Mouse (Mus musculus): Measurements from ENCODE around the gene Jade2. TPM values are rescaled to one million over a fixed set of nuclear protein-coding genes. Genes with fewer than 3 reads are reported as not detected.

The Jade2 gene
- polyA plus RNA-seq (2014; fragmentation: Nextera tagmentation; extraction: Ambion mirVana): 0.28 and 0.44 TPM in 2 replicates

DNA sequence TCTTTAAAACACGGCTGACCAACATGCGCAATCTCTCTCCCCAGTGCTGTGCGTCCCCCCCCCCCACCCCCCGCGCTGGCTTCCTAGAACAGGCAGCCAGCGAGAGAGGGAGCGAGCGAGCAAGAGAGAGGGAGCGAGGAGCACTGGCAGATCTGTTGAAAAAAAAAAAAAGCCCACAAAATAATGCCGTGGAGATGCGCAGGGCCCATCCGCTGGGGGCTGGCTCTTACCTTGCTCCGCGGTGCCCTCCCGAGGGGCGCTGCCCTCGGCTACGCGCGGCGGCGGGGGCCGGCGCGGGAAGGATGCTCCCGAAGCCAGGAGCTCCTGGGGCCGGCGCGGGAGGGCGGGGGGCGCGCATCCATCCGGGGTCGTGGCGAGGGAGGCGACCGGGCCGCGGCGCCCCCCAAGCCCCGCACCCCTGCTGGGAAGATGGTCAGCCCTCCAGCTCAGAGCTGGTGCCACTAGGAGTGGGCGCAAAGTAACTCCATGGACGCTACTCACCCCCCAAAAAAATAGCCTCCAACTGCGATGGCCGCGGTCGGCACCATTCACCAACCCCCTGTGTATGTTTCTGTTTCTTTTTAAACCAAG lies at the start of gene Jade2:
Gene Jade2 (minus strand): TSS at position 573 of the 591 bp plus-strand sequence.
- Histone ChIP-seq H3K4me2 (ENCODE audit: low read depth, severe bottlenecking) (peak within 1 kb of the TSS; percentile 91), H3K4me3 (ENCODE audit: low read depth, low read length) (peak within 1 kb of the TSS; percentile 54), H3K9ac (ENCODE audit: low read length) (peak within 1 kb of the TSS; percentile 56), H3K36me3 (ENCODE audit: control insufficient read depth, insufficient read depth, low read length) (no peaks in the 10 kb centered on the region), H3K27ac (replicated peaks; ENCODE audit: low read depth, low read length) (peak within 1 kb of the TSS; percentile 1; the same call in 1 of the 2 replicates), H3K9me3 (ENCODE audit: control insufficient read depth, low read length) (no peaks in the 10 kb centered on the region), H3K4me1 (ENCODE audit: control insufficient read depth, insufficient read depth, low read length) (peaks cover 14% of the 10 kb centered on the region), H3K27me3 (ENCODE audit: control insufficient read depth, insufficient read depth, low read length) (peaks cover 18% of the 10 kb centered on the region)
- WGBS: 1% methylated on average over 34 of the region's 47 CpGs
- ATAC-seq (ENCODE audit: insufficient number of reproducible peaks, low FRiP score, low TSS enrichment, low read depth): no peak
- DNase-seq (ENCODE audit: low spot score): peak; percentile 55

DNA sequence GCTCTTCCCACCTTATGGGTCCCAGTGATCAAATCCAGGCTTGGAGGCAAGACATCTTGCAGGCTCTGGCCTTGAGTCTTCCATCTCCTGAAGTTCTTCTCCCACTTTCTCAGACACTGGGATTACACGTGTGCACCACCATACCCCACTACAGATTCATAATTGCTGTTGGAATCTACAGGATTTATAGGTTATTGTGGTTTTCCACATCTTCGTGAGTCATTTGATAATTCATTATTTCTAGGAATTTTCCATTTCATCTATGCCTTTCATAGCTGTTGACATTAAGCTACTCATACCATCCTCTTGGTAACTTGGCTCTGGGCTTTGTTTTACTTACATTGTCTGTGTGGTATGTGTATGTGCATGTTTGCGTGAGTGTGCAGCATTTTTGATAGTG lies 46.8 kb upstream of the Jade2 start:
- Histone ChIP-seq H3K36me3 (ENCODE audit: control insufficient read depth, insufficient read depth, low read length) (no peaks in the 10 kb centered on the region), H3K9ac (ENCODE audit: low read length) (no peak overlapping the region), H3K27ac (replicated peaks; ENCODE audit: low read depth, low read length) (no peak overlapping the region), H3K4me1 (ENCODE audit: control insufficient read depth, insufficient read depth, low read length) (no peaks in the 10 kb centered on the region), H3K4me3 (ENCODE audit: low read depth, low read length) (no peak overlapping the region), H3K27me3 (ENCODE audit: control insufficient read depth, insufficient read depth, low read length) (no peaks in the 10 kb centered on the region), H3K4me2 (ENCODE audit: low read depth, severe bottlenecking) (no peak overlapping the region), H3K9me3 (ENCODE audit: control insufficient read depth, low read length) (no peaks in the 10 kb centered on the region)
- no peak for ATAC-seq (ENCODE audit: insufficient number of reproducible peaks, low FRiP score, low TSS enrichment, low read depth)
- DNase-seq (ENCODE audit: low spot score): no peak
- WGBS: 86% methylated on average over 3 of the region's 3 CpGs

DNA sequence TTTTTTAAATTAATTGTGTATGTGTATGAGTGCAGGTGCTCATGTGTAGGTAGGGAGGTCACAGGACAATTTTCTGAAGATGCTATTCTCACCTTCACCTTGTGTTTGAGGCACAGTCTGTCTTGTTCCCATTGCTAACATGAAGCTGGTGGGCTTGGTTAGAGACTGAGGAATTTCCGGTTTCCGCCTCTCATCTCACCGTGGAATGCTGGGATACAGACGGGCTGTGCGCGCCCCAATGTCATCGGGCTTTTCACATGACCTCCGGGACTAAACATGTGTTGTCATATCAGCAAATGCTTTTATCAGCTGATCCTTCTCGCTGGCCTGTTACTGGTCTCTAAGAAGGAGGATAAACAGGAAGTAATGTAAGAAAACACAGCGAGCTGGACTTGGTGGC lies 42.2 kb upstream of the Jade2 start:
- H3K4me1 ChIP-seq (ENCODE audit: control insufficient read depth, insufficient read depth, low read length): no peaks in the 10 kb centered on the region
- no peak overlapping the region for H3K27ac ChIP-seq (replicated peaks; ENCODE audit: low read depth, low read length)
- H3K4me2 ChIP-seq (ENCODE audit: low read depth, severe bottlenecking): no peak overlapping the region
- no peak overlapping the region for H3K9ac ChIP-seq (ENCODE audit: low read length)
- WGBS: 86% methylated on average over 10 of the region's 10 CpGs
- H3K4me3 ChIP-seq (ENCODE audit: low read depth, low read length): no peak overlapping the region
- no peaks in the 10 kb centered on the region for H3K27me3 ChIP-seq (ENCODE audit: control insufficient read depth, insufficient read depth, low read length)
- DNase-seq (ENCODE audit: low spot score): no peak
- H3K36me3 ChIP-seq (ENCODE audit: control insufficient read depth, insufficient read depth, low read length): no peaks in the 10 kb centered on the region
- no peaks in the 10 kb centered on the region for H3K9me3 ChIP-seq (ENCODE audit: control insufficient read depth, low read length)
- ATAC-seq (ENCODE audit: insufficient number of reproducible peaks, low FRiP score, low TSS enrichment, low read depth): no peak

DNA sequence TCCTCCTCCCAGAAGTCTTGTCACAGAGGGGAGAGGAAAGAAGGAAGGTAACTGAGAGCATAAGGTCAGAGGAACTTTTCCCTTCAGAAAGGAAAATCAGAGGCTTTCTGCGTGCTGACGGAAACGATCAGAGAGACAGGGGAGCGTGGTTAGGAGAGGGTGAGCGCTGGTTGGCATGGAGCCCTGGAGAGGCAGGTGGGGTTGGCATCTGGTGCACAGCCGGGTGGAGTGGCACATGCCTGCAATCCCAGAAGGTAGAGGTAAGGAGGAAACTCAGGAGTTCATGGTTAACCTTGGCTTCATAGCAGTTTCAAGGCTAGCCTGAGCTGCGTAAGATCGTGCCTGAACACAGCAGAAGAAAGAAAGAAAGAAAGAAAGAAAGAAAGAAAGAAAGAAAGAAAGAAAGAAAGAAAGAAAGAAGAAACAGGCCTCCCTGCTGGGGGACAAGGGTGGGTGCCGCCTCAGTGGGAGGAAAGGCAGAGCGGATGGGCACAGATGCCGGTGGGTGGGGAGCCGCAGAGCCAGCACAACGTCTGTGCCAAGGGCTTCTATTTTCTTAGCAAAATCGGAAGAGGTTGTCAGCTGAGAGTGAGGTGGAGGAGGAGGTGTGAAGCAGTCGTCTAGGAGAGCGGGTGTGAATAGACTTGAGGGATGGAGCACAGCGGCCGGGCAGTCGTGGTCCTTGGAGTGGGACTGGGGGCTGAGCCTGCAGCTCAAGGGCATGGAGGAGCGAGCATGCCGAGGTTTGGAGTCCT lies 41.0 kb upstream of the Jade2 start:
- no peaks in the 10 kb centered on the region for H3K27me3 ChIP-seq (ENCODE audit: control insufficient read depth, insufficient read depth, low read length)
- DNase-seq (ENCODE audit: low spot score) (no peak), ATAC-seq (ENCODE audit: insufficient number of reproducible peaks, low FRiP score, low TSS enrichment, low read depth) (no peak)
- no peak overlapping the region for H3K4me3 ChIP-seq (ENCODE audit: low read depth, low read length)
- H3K4me2 ChIP-seq (ENCODE audit: low read depth, severe bottlenecking): no peak overlapping the region
- 48% methylated on average over 21 of the region's 21 CpGs for WGBS
- H3K9me3 ChIP-seq (ENCODE audit: control insufficient read depth, low read length): no peaks in the 10 kb centered on the region
- no peaks in the 10 kb centered on the region for H3K4me1 ChIP-seq (ENCODE audit: control insufficient read depth, insufficient read depth, low read length)
- no peaks in the 10 kb centered on the region for H3K36me3 ChIP-seq (ENCODE audit: control insufficient read depth, insufficient read depth, low read length)
- H3K9ac ChIP-seq (ENCODE audit: low read length): no peak overlapping the region
- H3K27ac ChIP-seq (replicated peaks; ENCODE audit: low read depth, low read length): no peak overlapping the region

DNA sequence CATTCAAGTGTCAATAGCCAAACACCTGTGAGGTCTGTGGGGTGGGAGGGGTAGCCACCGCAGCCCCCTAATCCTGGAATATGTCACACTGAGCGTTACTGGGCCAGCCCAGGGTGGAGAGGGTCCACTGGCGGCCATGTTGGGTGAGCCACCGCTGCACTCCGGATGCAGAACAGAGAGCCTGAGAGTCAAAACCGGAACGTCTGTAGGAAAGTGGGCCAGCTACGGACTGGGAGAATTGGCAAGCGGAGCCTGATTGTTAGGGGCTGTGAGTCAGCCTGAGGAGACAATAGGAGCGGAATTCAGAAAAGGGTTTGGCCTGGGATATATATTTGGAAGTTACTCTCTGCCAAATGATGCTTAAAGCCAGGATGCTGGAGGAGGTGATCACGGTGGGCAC lies 39.9 kb upstream of the Jade2 start:
- no peaks in the 10 kb centered on the region for H3K36me3 ChIP-seq (ENCODE audit: control insufficient read depth, insufficient read depth, low read length)
- no peaks in the 10 kb centered on the region for H3K27me3 ChIP-seq (ENCODE audit: control insufficient read depth, insufficient read depth, low read length)
- ATAC-seq (ENCODE audit: insufficient number of reproducible peaks, low FRiP score, low TSS enrichment, low read depth) (no peak), DNase-seq (ENCODE audit: low spot score) (no peak)
- no peak overlapping the region for H3K9ac ChIP-seq (ENCODE audit: low read length)
- 84% methylated on average over 11 of the region's 11 CpGs for WGBS
- no peak overlapping the region for H3K4me3 ChIP-seq (ENCODE audit: low read depth, low read length)
- no peaks in the 10 kb centered on the region for H3K4me1 ChIP-seq (ENCODE audit: control insufficient read depth, insufficient read depth, low read length)
- no peak overlapping the region for H3K4me2 ChIP-seq (ENCODE audit: low read depth, severe bottlenecking)
- H3K27ac ChIP-seq (replicated peaks; ENCODE audit: low read depth, low read length): no peak overlapping the region
- H3K9me3 ChIP-seq (ENCODE audit: control insufficient read depth, low read length): no peaks in the 10 kb centered on the region

DNA sequence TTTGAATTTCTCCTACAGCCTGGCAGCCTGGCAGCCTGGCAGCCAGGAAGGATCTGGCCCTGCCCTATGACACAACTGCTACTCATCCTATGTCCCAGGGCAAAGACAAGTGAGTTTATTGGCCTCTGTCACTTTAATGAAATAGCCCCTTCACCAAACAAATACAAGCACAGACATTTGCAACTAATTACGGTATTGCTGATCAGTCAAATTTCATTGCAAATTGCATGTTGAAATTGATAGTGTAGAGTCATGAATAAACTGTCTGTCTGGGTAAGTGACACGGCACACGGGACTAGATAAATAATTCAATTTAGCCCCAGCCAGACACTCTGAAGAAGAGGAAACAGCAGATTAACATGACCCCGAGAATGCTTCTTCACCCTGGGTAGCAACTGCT lies 38.6 kb upstream of the Jade2 start:
- H3K27ac ChIP-seq (replicated peaks; ENCODE audit: low read depth, low read length): no peak overlapping the region
- no peak for ATAC-seq (ENCODE audit: insufficient number of reproducible peaks, low FRiP score, low TSS enrichment, low read depth)
- no peak for DNase-seq (ENCODE audit: low spot score)
- no peak overlapping the region for H3K4me3 ChIP-seq (ENCODE audit: low read depth, low read length)
- H3K27me3 ChIP-seq (ENCODE audit: control insufficient read depth, insufficient read depth, low read length): no peaks in the 10 kb centered on the region
- no peaks in the 10 kb centered on the region for H3K4me1 ChIP-seq (ENCODE audit: control insufficient read depth, insufficient read depth, low read length)
- no peak overlapping the region for H3K4me2 ChIP-seq (ENCODE audit: low read depth, severe bottlenecking)
- no peak overlapping the region for H3K9ac ChIP-seq (ENCODE audit: low read length)
- H3K36me3 ChIP-seq (ENCODE audit: control insufficient read depth, insufficient read depth, low read length): no peaks in the 10 kb centered on the region
- H3K9me3 ChIP-seq (ENCODE audit: control insufficient read depth, low read length): no peaks in the 10 kb centered on the region
- WGBS: 22% methylated on average over 4 of the region's 4 CpGs

DNA sequence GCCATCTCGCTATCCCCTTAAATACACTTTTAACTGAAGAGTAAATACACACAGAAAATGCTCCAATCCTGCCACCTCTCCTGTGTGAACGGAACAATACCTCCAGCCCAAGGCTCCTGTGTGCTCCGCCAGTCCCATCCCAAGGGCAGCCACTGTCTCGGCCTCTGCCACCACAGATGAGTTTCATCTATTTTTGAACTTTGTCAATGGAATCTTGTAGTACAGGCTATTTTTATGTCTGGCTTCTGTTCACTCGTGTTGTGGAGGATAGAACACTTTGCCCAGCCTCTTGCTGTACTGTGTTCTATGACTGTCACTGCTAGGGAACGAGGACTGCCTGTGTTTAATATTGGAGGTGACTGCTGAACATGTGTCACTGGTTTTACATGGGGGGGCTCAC lies 28.2 kb upstream of the Jade2 start:
- ATAC-seq (ENCODE audit: insufficient number of reproducible peaks, low FRiP score, low TSS enrichment, low read depth) (no peak), DNase-seq (ENCODE audit: low spot score) (no peak)
- H3K4me3 ChIP-seq (ENCODE audit: low read depth, low read length): no peak overlapping the region
- WGBS: 84% methylated on average over 6 of the region's 6 CpGs
- H3K4me1 ChIP-seq (ENCODE audit: control insufficient read depth, insufficient read depth, low read length): no peaks in the 10 kb centered on the region
- H3K4me2 ChIP-seq (ENCODE audit: low read depth, severe bottlenecking): no peak overlapping the region
- H3K27ac ChIP-seq (replicated peaks; ENCODE audit: low read depth, low read length): no peak overlapping the region
- no peaks in the 10 kb centered on the region for H3K27me3 ChIP-seq (ENCODE audit: control insufficient read depth, insufficient read depth, low read length)
- H3K9me3 ChIP-seq (ENCODE audit: control insufficient read depth, low read length): no peaks in the 10 kb centered on the region
- H3K9ac ChIP-seq (ENCODE audit: low read length): no peak overlapping the region
- no peaks in the 10 kb centered on the region for H3K36me3 ChIP-seq (ENCODE audit: control insufficient read depth, insufficient read depth, low read length)

DNA sequence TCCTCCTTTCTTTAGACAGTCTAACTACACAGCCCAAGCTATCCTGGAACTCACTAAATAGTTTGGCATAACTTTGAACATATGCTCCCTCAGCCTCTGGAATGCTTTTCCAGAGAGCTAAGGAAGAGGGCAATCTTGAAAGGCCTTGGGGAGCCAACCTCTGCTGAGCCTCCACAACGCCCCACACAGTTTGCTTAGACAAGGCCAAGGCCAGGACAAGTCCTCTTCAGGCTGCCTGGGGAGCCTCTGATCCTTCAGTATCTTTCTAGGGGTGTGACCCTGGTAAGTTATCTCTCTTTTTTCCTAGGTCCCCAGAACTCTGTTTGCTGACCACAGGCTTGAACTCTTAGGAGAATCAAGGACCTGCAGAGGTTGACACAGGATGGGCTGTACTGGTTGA lies 26.6 kb upstream of the Jade2 start:
- no peak overlapping the region for H3K9ac ChIP-seq (ENCODE audit: low read length)
- no peak overlapping the region for H3K27ac ChIP-seq (replicated peaks; ENCODE audit: low read depth, low read length)
- WGBS: 45% methylated on average over 1 of the region's 1 CpGs
- DNase-seq (ENCODE audit: low spot score) (no peak), ATAC-seq (ENCODE audit: insufficient number of reproducible peaks, low FRiP score, low TSS enrichment, low read depth) (no peak)
- H3K4me2 ChIP-seq (ENCODE audit: low read depth, severe bottlenecking): no peak overlapping the region
- no peaks in the 10 kb centered on the region for H3K4me1 ChIP-seq (ENCODE audit: control insufficient read depth, insufficient read depth, low read length)
- H3K9me3 ChIP-seq (ENCODE audit: control insufficient read depth, low read length): no peaks in the 10 kb centered on the region
- no peak overlapping the region for H3K4me3 ChIP-seq (ENCODE audit: low read depth, low read length)
- H3K36me3 ChIP-seq (ENCODE audit: control insufficient read depth, insufficient read depth, low read length): no peaks in the 10 kb centered on the region
- H3K27me3 ChIP-seq (ENCODE audit: control insufficient read depth, insufficient read depth, low read length): no peaks in the 10 kb centered on the region
